Mouse (Mus musculus): ENCODE results near the gene Slc43a2. TPM values are rescaled to one million over a fixed set of nuclear protein-coding genes. Genes with fewer than 3 reads are reported as not detected.

The Slc43a2 gene
- 3.4 and 4.9 TPM in 2 replicates for polyA plus RNA-seq (2016; fragmentation: Nextera tagmentation; extraction: Ambion mirVana)

- H3K36me3 ChIP-seq = no peaks in the 10 kb centered on the region
- peaks cover 34% of the 10 kb centered on the region for H3K4me1 ChIP-seq
- peak; percentile 98 for DNase-seq (ENCODE audit: low spot score)
- H3K27me3 ChIP-seq (ENCODE audit: low read depth, poor library complexity, severe bottlenecking) = peaks cover 4% of the 10 kb centered on the region; the same call in 1 of the 2 replicates
- peak within 1 kb of the TSS; percentile 71 for H3K4me3 ChIP-seq
- peak within 1 kb of the TSS; percentile 93 for H3K27ac ChIP-seq
- H3K9me3 ChIP-seq (replicated peaks) = no peaks in the 10 kb centered on the region
- under 1% methylated on average over 62 of the region's 62 CpGs for WGBS
Observed at GRCm38 (mm10) chr11:75531469-75532242, at the start of gene Slc43a2. TSS of gene Slc43a2 (plus strand) at chr11:75531694.

- peaks cover 35% of the 10 kb centered on the region for H3K36me3 ChIP-seq
- WGBS = 17% methylated on average over 3 of the region's 3 CpGs
- H3K27ac ChIP-seq = peak overlapping the region; percentile 98; the same call in 1 of the 2 replicates
- DNase-seq (ENCODE audit: low spot score) = no peak
- peak overlapping the region; percentile 90 for H3K4me3 ChIP-seq
- peaks cover 14% of the 10 kb centered on the region for H3K4me1 ChIP-seq
- H3K27me3 ChIP-seq (ENCODE audit: low read depth, poor library complexity, severe bottlenecking) = no peaks in the 10 kb centered on the region
- H3K9me3 ChIP-seq (replicated peaks) = no peaks in the 10 kb centered on the region
Observed at GRCm38 (mm10) chr11:75486192-75486591, 45.3 kb upstream of the Slc43a2 start.

- DNase-seq (ENCODE audit: low spot score) = peak; percentile 92
Observed at GRCm38 (mm10) chr11:75486601-75487285, 44.8 kb upstream of the Slc43a2 start, which contains the start of gene Prpf8. TSS of gene Prpf8 (plus strand) at chr11:75486816.

GRCm38 (mm10) chr11:75487496-75487895 is 44.0 kb upstream of the Slc43a2 start:
- H3K36me3 ChIP-seq = peaks cover 48% of the 10 kb centered on the region
- no peaks in the 10 kb centered on the region for H3K27me3 ChIP-seq (ENCODE audit: low read depth, poor library complexity, severe bottlenecking)
- DNase-seq (ENCODE audit: low spot score) = no peak
- 44% methylated on average over 6 of the region's 6 CpGs for WGBS
- H3K27ac ChIP-seq = peak overlapping the region; percentile 98
- H3K9me3 ChIP-seq (replicated peaks) = no peaks in the 10 kb centered on the region
- peaks cover 14% of the 10 kb centered on the region for H3K4me1 ChIP-seq
- peak overlapping the region; percentile 90 for H3K4me3 ChIP-seq

More at GRCm38 (mm10) chr11:75486601-75487285, 44.8 kb upstream of the Slc43a2 start, which contains the start of gene Prpf8:
- Histone ChIP-seq H3K4me3 (peak within 1 kb of the TSS; percentile 90), H3K9me3 (replicated peaks) (no peaks in the 10 kb centered on the region), H3K36me3 (peaks cover 40% of the 10 kb centered on the region), H3K27me3 (ENCODE audit: low read depth, poor library complexity, severe bottlenecking) (no peaks in the 10 kb centered on the region), H3K4me1 (peaks cover 14% of the 10 kb centered on the region), H3K27ac (peak within 1 kb of the TSS; percentile 98)
- under 1% methylated on average over 52 of the region's 52 CpGs for WGBS

GRCm38 (mm10) chr11:75494296-75495049 is 37.0 kb upstream of the Slc43a2 start:
- Histone ChIP-seq H3K27me3 (ENCODE audit: low read depth, poor library complexity, severe bottlenecking) (no peaks in the 10 kb centered on the region), H3K27ac (no peak overlapping the region), H3K4me3 (no peak overlapping the region), H3K4me1 (no peaks in the 10 kb centered on the region), H3K9me3 (replicated peaks) (no peaks in the 10 kb centered on the region), H3K36me3 (peaks cover 100% of the 10 kb centered on the region)
- DNase-seq (ENCODE audit: low spot score) = no peak
- WGBS = 93% methylated on average over 10 of the region's 10 CpGs

GRCm38 (mm10) chr11:75498126-75498525 is 33.4 kb upstream of the Slc43a2 start:
- no peaks in the 10 kb centered on the region for H3K4me1 ChIP-seq
- no peaks in the 10 kb centered on the region for H3K27me3 ChIP-seq (ENCODE audit: low read depth, poor library complexity, severe bottlenecking)
- H3K4me3 ChIP-seq = no peak overlapping the region
- no peak for DNase-seq (ENCODE audit: low spot score)
- H3K36me3 ChIP-seq = peaks cover 100% of the 10 kb centered on the region
- H3K9me3 ChIP-seq (replicated peaks) = no peaks in the 10 kb centered on the region
- no peak overlapping the region for H3K27ac ChIP-seq
- 84% methylated on average over 1 of the region's 1 CpGs for WGBS

GRCm38 (mm10) chr11:75508162-75508561 is 23.3 kb upstream of the Slc43a2 start:
- Histone ChIP-seq H3K4me3 (no peak overlapping the region), H3K36me3 (peaks cover 71% of the 10 kb centered on the region), H3K4me1 (peaks cover 34% of the 10 kb centered on the region), H3K27ac (no peak overlapping the region), H3K27me3 (ENCODE audit: low read depth, poor library complexity, severe bottlenecking) (no peaks in the 10 kb centered on the region), H3K9me3 (replicated peaks) (no peaks in the 10 kb centered on the region)
- 96% methylated on average over 4 of the region's 4 CpGs for WGBS
- DNase-seq (ENCODE audit: low spot score) = no peak

GRCm38 (mm10) chr11:75508904-75509303 is 22.6 kb upstream of the Slc43a2 start:
- H3K4me3 ChIP-seq = 0 out of 2 replicates have a peak overlapping the region, but pooled peaks have one; percentile 4
- H3K4me1 ChIP-seq = peaks cover 42% of the 10 kb centered on the region
- no peak for DNase-seq (ENCODE audit: low spot score)
- peaks cover 67% of the 10 kb centered on the region for H3K36me3 ChIP-seq
- no peak overlapping the region for H3K27ac ChIP-seq
- H3K27me3 ChIP-seq (ENCODE audit: low read depth, poor library complexity, severe bottlenecking) = no peaks in the 10 kb centered on the region
- H3K9me3 ChIP-seq (replicated peaks) = no peaks in the 10 kb centered on the region
- WGBS = 58% methylated on average over 8 of the region's 8 CpGs

- peaks cover 56% of the 10 kb centered on the region for H3K36me3 ChIP-seq
- peaks cover 50% of the 10 kb centered on the region for H3K4me1 ChIP-seq
- WGBS = 3% methylated on average over 43 of the region's 43 CpGs
- H3K9me3 ChIP-seq (replicated peaks) = no peaks in the 10 kb centered on the region
- peak; percentile 80 for DNase-seq (ENCODE audit: low spot score)
- H3K27ac ChIP-seq = peak within 1 kb of the TSS; percentile 76
- H3K27me3 ChIP-seq (ENCODE audit: low read depth, poor library complexity, severe bottlenecking) = no peaks in the 10 kb centered on the region
- H3K4me3 ChIP-seq = peak within 1 kb of the TSS; percentile 64
Observed at GRCm38 (mm10) chr11:75509741-75510626, 21.5 kb upstream of the Slc43a2 start, which contains the start of gene Rilp. TSS of gene Rilp (plus strand) at chr11:75510094.

- H3K4me1 ChIP-seq = peaks cover 50% of the 10 kb centered on the region
- 2% methylated on average over 24 of the region's 24 CpGs for WGBS
- H3K27ac ChIP-seq = peak overlapping the region; percentile 76
- H3K4me3 ChIP-seq = peak overlapping the region; percentile 64
- no peaks in the 10 kb centered on the region for H3K27me3 ChIP-seq (ENCODE audit: low read depth, poor library complexity, severe bottlenecking)
- H3K36me3 ChIP-seq = peaks cover 50% of the 10 kb centered on the region
- peak; percentile 92 for DNase-seq (ENCODE audit: low spot score)
- H3K9me3 ChIP-seq (replicated peaks) = no peaks in the 10 kb centered on the region
Observed at GRCm38 (mm10) chr11:75510627-75510993, 20.9 kb upstream of the Slc43a2 start.

GRCm38 (mm10) chr11:75511213-75511612 is 20.3 kb upstream of the Slc43a2 start:
- H3K4me1 ChIP-seq = peaks cover 50% of the 10 kb centered on the region
- H3K27me3 ChIP-seq (ENCODE audit: low read depth, poor library complexity, severe bottlenecking) = no peaks in the 10 kb centered on the region
- H3K9me3 ChIP-seq (replicated peaks) = no peaks in the 10 kb centered on the region
- no peak overlapping the region for H3K27ac ChIP-seq
- WGBS = 88% methylated on average over 6 of the region's 6 CpGs
- H3K4me3 ChIP-seq = no peak overlapping the region
- H3K36me3 ChIP-seq = peaks cover 44% of the 10 kb centered on the region
- DNase-seq (ENCODE audit: low spot score) = no peak

All from limb, embryonic 10.5 days (tissue).